Mouse (Mus musculus) left cerebral cortex, adult 6 months (tissue): ENCODE measurements around the gene Gm11562. TPM values are rescaled to one million over a fixed set of nuclear protein-coding genes. Genes with fewer than 3 reads are reported as not detected.

Source experiments
- long read RNA-seq, 2 experiments: library from polyadenylated mRNA; unstranded; transcript quantifications; one replicate each; pipeline ENCODE4 v2.0.0; 2019 to 2020
- polyA plus RNA-seq: library from polyadenylated mRNA; unstranded; fragments of <200 nt; fragmentation: Nextera tagmentation; gene quantifications from 2 replicates; pipeline ENCODE4 v1.2.3, GENCODE M21; 2021

Gm11562 gene
- polyA plus RNA-seq = not detected in 2 replicates
- long read RNA-seq, experiment 1 = 0 reads
- long read RNA-seq, experiment 2 = 0 reads

DNA sequence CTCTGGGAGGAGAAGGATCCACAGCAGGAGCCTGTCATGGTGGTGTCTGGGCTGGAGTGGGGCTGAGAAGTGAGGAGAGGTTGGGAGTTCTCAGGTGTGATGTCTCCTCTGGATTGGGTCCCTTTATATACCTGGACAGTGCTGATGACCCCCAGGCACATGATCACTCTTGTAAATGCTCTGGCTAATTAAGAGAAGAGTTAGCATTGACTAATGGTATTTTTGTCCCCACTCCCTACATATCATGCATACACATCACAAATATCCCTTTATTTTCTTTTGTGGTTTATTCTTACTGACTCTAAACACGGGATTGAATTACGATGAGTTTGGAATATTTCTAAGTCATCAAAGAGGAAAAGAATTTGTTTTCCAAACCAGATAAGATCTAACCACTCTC, at the start of gene Gm11562:
Gm11562 (minus strand) TSS at position 101 of the 400 bp plus-strand sequence.

GRCm38 (mm10) chr11:99665860-99666259, 45.6 kb upstream of the Gm11562 start, which contains the start of gene Krtap4-6:
Gene Krtap4-6, minus strand, starts transcription at chr11:99665960.

GRCm38 (mm10) chr11:99658467-99659010, 38.3 kb upstream of the Gm11562 start, which contains the start of gene Gm11563:
Gene Gm11563, minus strand, starts transcription at chr11:99658960.

DNA sequence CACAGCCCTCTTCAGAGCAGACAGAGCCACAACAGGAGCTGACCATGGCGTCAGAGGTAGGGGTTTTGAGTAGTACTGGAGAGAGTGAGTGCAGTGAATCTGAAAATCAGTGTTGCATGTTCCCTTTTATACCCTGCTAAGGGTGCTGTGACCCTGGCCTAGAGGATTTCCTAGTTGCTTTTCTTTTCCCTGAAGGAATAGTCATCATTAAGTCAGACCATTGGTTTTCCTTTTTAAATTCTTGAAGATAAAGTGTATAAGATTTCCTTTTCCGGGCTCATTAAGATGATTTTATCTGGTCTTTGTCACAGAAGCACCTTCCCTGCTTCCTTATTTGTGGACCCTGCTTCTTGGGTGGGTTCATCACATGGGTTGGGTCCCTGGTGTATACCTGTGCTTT, 29.9 kb upstream of the Gm11562 start, which contains the start of gene Gm11555:
Gm11555 (minus strand) TSS at position 101 of the 400 bp plus-strand sequence.

GRCm38 (mm10) chr11:99643635-99644139, 23.5 kb upstream of the Gm11562 start, which contains the start of gene Krtap4-7:
Gene Krtap4-7, minus strand, starts transcription at chr11:99644089.

GRCm38 (mm10) chr11:99634653-99635134, 14.5 kb upstream of the Gm11562 start, which contains the start of gene Krtap4-2:
Gene Krtap4-2, minus strand, starts transcription at chr11:99635084.

DNA sequence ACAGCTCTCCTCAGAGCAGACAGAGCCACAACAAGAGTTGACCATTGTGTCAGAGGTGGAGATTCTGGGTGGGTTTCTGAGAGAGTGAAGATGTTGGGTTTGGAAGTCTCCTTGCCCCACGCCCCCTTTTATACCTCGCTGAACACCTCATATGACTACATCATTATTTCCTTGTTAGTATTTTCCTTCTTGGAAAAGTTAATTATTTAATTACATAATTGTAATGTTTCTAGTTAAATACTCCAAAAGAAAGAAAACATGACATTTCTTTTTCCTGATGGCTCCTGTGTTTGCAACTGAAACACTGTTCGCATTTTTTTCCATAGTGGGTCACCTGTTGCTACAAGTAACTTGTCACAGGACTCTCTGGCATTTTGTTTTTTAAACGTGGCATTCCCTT, 7.9 kb upstream of the Gm11562 start, which contains the start of gene Krtap4-1:
Krtap4-1 (minus strand) TSS at position 101 of the 400 bp plus-strand sequence.

DNA sequence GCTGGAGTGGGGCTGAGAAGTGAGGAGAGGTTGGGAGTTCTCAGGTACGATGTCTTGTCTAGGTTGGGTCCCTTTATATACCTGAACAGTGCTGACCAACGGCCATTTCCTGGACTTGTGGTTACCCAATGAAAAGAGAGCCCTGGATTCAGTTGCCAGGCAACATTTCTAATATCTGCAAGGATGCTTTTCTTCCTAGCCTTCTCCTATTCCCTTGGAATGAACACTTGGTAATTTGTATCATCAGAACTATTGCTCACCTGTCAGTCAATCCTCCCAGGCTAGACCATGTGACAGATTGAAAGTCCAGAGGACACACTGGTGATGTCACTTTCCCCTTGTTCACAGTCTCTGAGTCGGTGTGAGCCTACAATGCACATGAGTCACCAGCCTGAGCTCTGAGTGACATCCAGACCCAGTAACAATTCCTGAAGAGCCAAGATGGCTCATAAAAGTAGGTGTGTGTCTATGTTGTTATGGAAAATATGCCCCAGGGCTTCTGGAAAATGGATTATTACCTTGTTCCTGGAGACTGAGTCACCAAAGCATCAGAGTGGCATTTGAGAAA, 5.4 kb downstream of the Gm11562 start, which contains the start of gene Krtap2-4:
Krtap2-4 (minus strand) TSS at position 51 of the 568 bp plus-strand sequence.

DNA sequence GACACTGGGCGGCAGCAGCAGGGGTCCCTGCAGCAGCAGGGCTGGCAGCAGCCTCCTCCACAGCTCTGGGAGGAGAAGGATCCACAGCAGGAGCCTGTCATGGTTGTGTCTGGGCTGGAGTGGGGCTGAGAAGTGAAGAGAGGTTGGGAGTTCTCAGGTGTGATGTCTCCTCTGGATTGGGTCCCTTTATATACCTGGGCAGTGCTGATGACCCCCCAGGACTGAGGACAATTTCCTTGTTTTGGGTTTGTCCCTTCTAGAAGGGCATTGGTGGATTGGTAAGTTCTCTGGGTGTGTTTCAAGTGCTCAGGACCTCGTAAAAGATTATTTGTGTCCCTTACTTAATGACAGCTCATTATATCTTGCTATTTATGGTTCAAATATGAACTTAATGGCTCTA, 10.1 kb downstream of the Gm11562 start, which contains the start of gene Gm11937:
Gm11937 (minus strand) TSS at position 101 of the 400 bp plus-strand sequence.

DNA sequence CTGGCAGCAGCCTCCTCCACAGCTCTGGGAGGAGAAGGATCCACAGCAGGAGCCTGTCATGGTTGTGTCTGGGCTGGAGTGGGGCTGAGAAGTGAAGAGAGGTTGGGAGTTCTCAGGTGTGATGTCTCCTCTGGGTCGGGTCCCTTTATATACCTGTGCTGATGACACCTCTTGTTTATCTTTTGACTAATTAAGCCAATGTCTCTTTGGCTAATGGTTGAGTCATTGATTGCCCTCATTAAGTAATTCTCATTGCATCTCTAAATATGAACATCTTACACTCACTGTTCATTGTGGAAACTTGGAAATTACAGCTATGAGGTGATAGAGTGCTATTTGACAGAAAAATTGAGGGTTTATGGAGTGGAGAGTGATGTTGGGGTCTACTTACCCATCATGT, 17.0 kb downstream of the Gm11562 start, which contains the start of gene Gm11938:
Gm11938 (minus strand) TSS at position 101 of the 400 bp plus-strand sequence.

GRCm38 (mm10) chr11:99597742-99598141, 22.5 kb downstream of the Gm11562 start, which contains the start of gene Krtap9-3:
Gene Krtap9-3, minus strand, starts transcription at chr11:99598105.

GRCm38 (mm10) chr11:99590981-99591380, 29.3 kb downstream of the Gm11562 start, which contains the start of gene Krtap1-3:
Gene Krtap1-3, minus strand, starts transcription at chr11:99591339.

DNA sequence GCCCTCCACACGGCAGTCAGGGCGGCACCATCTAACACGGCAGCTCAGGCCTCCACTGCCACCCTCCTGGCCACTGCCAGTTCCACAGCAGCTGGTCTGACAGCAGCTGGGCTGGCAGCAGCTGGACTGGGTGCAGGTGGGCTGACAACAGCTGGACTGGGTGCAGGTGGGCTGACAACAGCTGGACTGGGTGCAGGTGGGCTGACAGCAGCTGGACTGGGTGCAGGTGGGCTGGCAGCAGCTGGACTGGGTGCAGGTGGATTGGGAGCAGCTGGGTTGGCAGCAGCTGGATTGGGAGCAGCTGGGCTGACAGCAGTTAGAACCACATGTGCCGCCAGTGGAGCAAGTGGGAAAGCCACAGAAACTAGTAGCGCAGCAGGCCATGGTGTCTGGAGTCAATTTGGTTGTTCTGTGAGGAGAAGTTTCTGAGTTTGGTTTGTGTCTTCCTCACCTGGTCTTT, 37.0 kb downstream of the Gm11562 start, which contains the start of gene Krtap1-4:
Krtap1-4 (minus strand) TSS at position 410 of the 460 bp plus-strand sequence.

DNA sequence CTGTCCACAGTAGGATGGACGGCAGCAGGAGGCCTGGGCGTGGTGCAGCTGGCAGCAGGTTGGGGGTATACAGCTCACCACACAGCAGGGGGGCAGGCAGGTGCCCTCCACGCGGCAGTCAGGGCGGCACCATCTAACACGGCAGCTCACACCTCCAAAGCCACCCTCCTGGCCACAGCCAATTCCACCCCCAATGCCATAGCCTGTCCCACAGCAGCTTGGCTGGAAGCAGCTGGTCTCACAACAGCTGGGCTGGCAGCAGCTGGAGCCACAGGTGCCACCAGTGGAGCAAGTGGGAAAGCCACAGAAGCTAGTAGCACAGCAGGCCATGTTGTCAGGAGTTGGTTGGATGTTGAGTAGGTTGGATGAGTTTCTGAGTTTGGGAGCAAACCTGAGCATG, 39.6 kb downstream of the Gm11562 start, which contains the start of gene Krtap1-5:
Krtap1-5 (minus strand) TSS at position 381 of the 400 bp plus-strand sequence.

Other genes starting within 250 kb of the Gm11562 start
- gene Krt28, start 245.5 kb downstream of the Gm11562 start, polyA plus RNA-seq = 0.13 and 0.16 TPM in 2 replicates
- gene Krt10, start 231.1 kb downstream of the Gm11562 start, polyA plus RNA-seq = 39.1 and 40.8 TPM in 2 replicates
- gene Krt12, start 198.2 kb downstream of the Gm11562 start, polyA plus RNA-seq = 21.1 and 24.0 TPM in 2 replicates
- 0.43 TPM in 1 of 2 replicates, not detected in the other for gene Krt20, start 182.3 kb downstream of the Gm11562 start, polyA plus RNA-seq
- gene Krt23, start 127.3 kb downstream of the Gm11562 start, polyA plus RNA-seq = not detected in 2 replicates
- not detected in 2 replicates for gene Krt39, start 99.1 kb downstream of the Gm11562 start, polyA plus RNA-seq
- not detected in 2 replicates for gene Krt40, start 77.3 kb downstream of the Gm11562 start, polyA plus RNA-seq
- gene Krtap3-3, start 69.6 kb downstream of the Gm11562 start, polyA plus RNA-seq = not detected in 2 replicates
- gene Krtap3-2, start 63.6 kb downstream of the Gm11562 start, polyA plus RNA-seq = not detected in 2 replicates
- not detected in 2 replicates for gene Gm11939, start 61.0 kb downstream of the Gm11562 start, polyA plus RNA-seq
- not detected in 2 replicates for gene Krtap3-1, start 53.8 kb downstream of the Gm11562 start, polyA plus RNA-seq
- gene Krtap1-5, start 39.4 kb downstream of the Gm11562 start, polyA plus RNA-seq = not detected in 2 replicates
- not detected in 2 replicates for gene Krtap1-4, start 36.8 kb downstream of the Gm11562 start, polyA plus RNA-seq
- not detected in 2 replicates for gene Krtap1-3, start 29.1 kb downstream of the Gm11562 start, polyA plus RNA-seq
- gene Krtap9-3, start 22.3 kb downstream of the Gm11562 start, polyA plus RNA-seq = not detected in 2 replicates
- not detected in 2 replicates for gene Gm11938, start 17.1 kb downstream of the Gm11562 start, polyA plus RNA-seq
- gene Gm11937, start 10.2 kb downstream of the Gm11562 start, polyA plus RNA-seq = not detected in 2 replicates
- gene Krtap2-4, start 5.6 kb downstream of the Gm11562 start, polyA plus RNA-seq = not detected in 2 replicates
- not detected in 2 replicates for gene Krtap4-1, start 7.8 kb upstream of the Gm11562 start, polyA plus RNA-seq
- not detected in 2 replicates for gene Krtap4-2, start 14.6 kb upstream of the Gm11562 start, polyA plus RNA-seq
- gene Krtap4-7, start 23.7 kb upstream of the Gm11562 start, polyA plus RNA-seq = not detected in 2 replicates
- not detected in 2 replicates for gene Gm11555, start 29.8 kb upstream of the Gm11562 start, polyA plus RNA-seq
- not detected in 2 replicates for gene Gm11563, start 38.5 kb upstream of the Gm11562 start, polyA plus RNA-seq
- not detected in 2 replicates for gene Krtap4-6, start 45.5 kb upstream of the Gm11562 start, polyA plus RNA-seq
- not detected in 2 replicates for gene Gm14190, start 70.3 kb upstream of the Gm11562 start, polyA plus RNA-seq
- not detected in 2 replicates for gene Gm14180, start 113.9 kb upstream of the Gm11562 start, polyA plus RNA-seq
- gene Gm11595, start 152.5 kb upstream of the Gm11562 start, polyA plus RNA-seq = not detected in 2 replicates
- gene Krtap4-8, start 160.3 kb upstream of the Gm11562 start, polyA plus RNA-seq = not detected in 2 replicates
- gene Krtap4-9, start 164.8 kb upstream of the Gm11562 start, polyA plus RNA-seq = not detected in 2 replicates
- gene Gm11596, start 173.0 kb upstream of the Gm11562 start, polyA plus RNA-seq = not detected in 2 replicates
- not detected in 2 replicates for gene Gm11569, start 178.5 kb upstream of the Gm11562 start, polyA plus RNA-seq
- gene Gm11554, start 184.0 kb upstream of the Gm11562 start, polyA plus RNA-seq = not detected in 2 replicates
- not detected in 2 replicates for gene Krtap4-13, start 189.5 kb upstream of the Gm11562 start, polyA plus RNA-seq
- gene Gm11564, start 195.2 kb upstream of the Gm11562 start, polyA plus RNA-seq = not detected in 2 replicates
- not detected in 2 replicates for gene 2300003K06Rik, start 217.6 kb upstream of the Gm11562 start, polyA plus RNA-seq
- gene Krtap4-16, start 231.2 kb upstream of the Gm11562 start, polyA plus RNA-seq = not detected in 2 replicates
- gene Gm11568, start 237.5 kb upstream of the Gm11562 start, polyA plus RNA-seq = not detected in 2 replicates
- not detected in 2 replicates for gene Gm11559, start 244.0 kb upstream of the Gm11562 start, polyA plus RNA-seq